Mouse (Mus musculus): ENCODE measurements around the gene A430005L14Rik. TPM values are rescaled to one million over a fixed set of nuclear protein-coding genes. Genes with fewer than 3 reads are reported as not detected.
A peak's percentile ranks its signal among the peaks of the same experiment; 100 is the strongest.
"Not testable (repeated sequence)": the region's sequence is repeated elsewhere in the genome, so short reads cannot be mapped to it uniquely, and the experiment has no call there.

The A430005L14Rik gene
- 10 to 100 TPM; 24.5 to 24.9 TPM for total RNA-seq (2021)
- long read RNA-seq, experiment 1, transcript A430005L14Rik-201 (4 exons, 1,098 nt) = major isoform, 17 of 23 reads
- long read RNA-seq, experiment 1, partial matches to known transcripts = 0 of 23 reads
- long read RNA-seq, experiment 1, other reads (novel, unspliced or antisense) = 1 of 23 reads
- long read RNA-seq, experiment 2, transcript A430005L14Rik-201 (4 exons, 1,098 nt) = major isoform, 10 of 13 reads
- long read RNA-seq, experiment 2, partial matches to known transcripts = 0 of 13 reads
- long read RNA-seq, experiment 2, other reads (novel, unspliced or antisense) = 0 of 13 reads

- no peak; the same call in 1 of the 2 replicates for TF ChIP-seq CTCF (IDR thresholded peaks at IDR 0.05)
- peak; percentile 98 for DNase-seq (ENCODE audit: extremely low spot score in 1 of 2, low spot score in 2 of 2)
- Histone ChIP-seq H3K27ac (peak within 1 kb of the TSS; percentile 94), H3K4me3 (peak within 1 kb of the TSS; percentile 81)
- intact Hi-C loops (cut with DNase I) = loop anchor here (1.0 kb wide), 1 partner anchor 18 kb away; no protein-coding TSS in a partner anchor
Observed at GRCm38 (mm10) chr4:153956569-153957405, at the start of gene A430005L14Rik. Gene A430005L14Rik (plus strand): TSS chr4:153957237.

- Histone ChIP-seq H3K27ac (no peak overlapping the region), H3K4me3 (no peak overlapping the region)
- no peak for DNase-seq (ENCODE audit: extremely low spot score in 1 of 2, low spot score in 2 of 2)
- TF ChIP-seq CTCF (IDR thresholded peaks at IDR 0.05) = no peak
- intact Hi-C loops (cut with DNase I) = no loop called here
Observed at GRCm38 (mm10) chr4:153907573-153907972, 49.5 kb upstream of the A430005L14Rik start.

- intact Hi-C loops (cut with DNase I) = no loop called here
- DNase-seq (ENCODE audit: extremely low spot score in 1 of 2, low spot score in 2 of 2) = no peak
- peak; percentile 24 for TF ChIP-seq CTCF (IDR thresholded peaks at IDR 0.05)
- no peak overlapping the region for H3K4me3 ChIP-seq
- no peak overlapping the region for H3K27ac ChIP-seq
Observed at GRCm38 (mm10) chr4:153913635-153914034, 43.4 kb upstream of the A430005L14Rik start.

- TF ChIP-seq CTCF (IDR thresholded peaks at IDR 0.05) = no peak
- no peak overlapping the region for H3K4me3 ChIP-seq
- DNase-seq (ENCODE audit: extremely low spot score in 1 of 2, low spot score in 2 of 2) = no peak
- intact Hi-C loops (cut with DNase I) = no loop called here
- H3K27ac ChIP-seq = no peak overlapping the region
Observed at GRCm38 (mm10) chr4:153917773-153918500, 39.1 kb upstream of the A430005L14Rik start.

GRCm38 (mm10) chr4:153920517-153921233, 36.4 kb upstream of the A430005L14Rik start:
- no peak for TF ChIP-seq CTCF (IDR thresholded peaks at IDR 0.05)
- Histone ChIP-seq H3K4me3 (no peak overlapping the region), H3K27ac (no peak overlapping the region)
- intact Hi-C loops (cut with DNase I) = no loop called here
- no peak for DNase-seq (ENCODE audit: extremely low spot score in 1 of 2, low spot score in 2 of 2)

GRCm38 (mm10) chr4:153922090-153922489, 34.9 kb upstream of the A430005L14Rik start:
- DNase-seq (ENCODE audit: extremely low spot score in 1 of 2, low spot score in 2 of 2); H3K4me3 ChIP-seq; H3K27ac ChIP-seq; intact Hi-C loops (cut with DNase I): not testable (repeated sequence)

GRCm38 (mm10) chr4:153928772-153929299, 28.2 kb upstream of the A430005L14Rik start:
- no peak overlapping the region for H3K27ac ChIP-seq
- intact Hi-C loops (cut with DNase I) = no loop called here
- no peak for TF ChIP-seq CTCF (IDR thresholded peaks at IDR 0.05)
- no peak overlapping the region for H3K4me3 ChIP-seq
- no peak for DNase-seq (ENCODE audit: extremely low spot score in 1 of 2, low spot score in 2 of 2)

- intact Hi-C loops (cut with DNase I) = no loop called here
- no peak overlapping the region for H3K4me3 ChIP-seq
- no peak for TF ChIP-seq CTCF (IDR thresholded peaks at IDR 0.05)
- no peak for DNase-seq (ENCODE audit: extremely low spot score in 1 of 2, low spot score in 2 of 2)
- H3K27ac ChIP-seq = no peak overlapping the region
Observed at GRCm38 (mm10) chr4:153929425-153929824, 27.6 kb upstream of the A430005L14Rik start.

- Histone ChIP-seq H3K4me3 (no peak overlapping the region), H3K27ac (no peak overlapping the region)
- intact Hi-C loops (cut with DNase I) = no loop called here
- no peak for TF ChIP-seq CTCF (IDR thresholded peaks at IDR 0.05)
- no peak for DNase-seq (ENCODE audit: extremely low spot score in 1 of 2, low spot score in 2 of 2)
Observed at GRCm38 (mm10) chr4:153929921-153930320, 27.1 kb upstream of the A430005L14Rik start.

GRCm38 (mm10) chr4:153943243-153943642, 13.8 kb upstream of the A430005L14Rik start:
- no peak overlapping the region for H3K27ac ChIP-seq
- H3K4me3 ChIP-seq = no peak overlapping the region
- TF ChIP-seq CTCF (IDR thresholded peaks at IDR 0.05) = peak; percentile 78
- intact Hi-C loops (cut with DNase I) = loop anchor here (5.0 to 10.0 kb wide), 5 partner anchors 136 to 1418 kb away; partner anchors contain the start of gene Ajap1
- DNase-seq (ENCODE audit: extremely low spot score in 1 of 2, low spot score in 2 of 2) = peak; percentile 48 to 63

- intact Hi-C loops (cut with DNase I) = loop anchor here (5.0 to 10.0 kb wide), 5 partner anchors 137 to 1419 kb away; partner anchors contain the start of gene Ajap1
- Histone ChIP-seq H3K27ac (no peak overlapping the region), H3K4me3 (no peak overlapping the region)
- DNase-seq (ENCODE audit: extremely low spot score in 1 of 2, low spot score in 2 of 2) = no peak
- TF ChIP-seq CTCF (IDR thresholded peaks at IDR 0.05) = no peak
Observed at GRCm38 (mm10) chr4:153944261-153944660, 12.8 kb upstream of the A430005L14Rik start.
